Mouse (Mus musculus): ENCODE measurements around the gene Bivm. TPM values are rescaled to one million over a fixed set of nuclear protein-coding genes. Genes with fewer than 3 reads are reported as not detected.
A peak's percentile ranks its signal among the peaks of the same experiment; 100 is the strongest.

The Bivm gene
- polyA plus RNA-seq, 1 experiment from 2014 or later, result 28.9 TPM

- H3K4me3 ChIP-seq (replicated peaks), result no peak overlapping the region
- H3K4me2 ChIP-seq, result no peak overlapping the region
- H3K27me3 ChIP-seq (replicated peaks), result no peaks in the 10 kb centered on the region
- H3K36me3 ChIP-seq, result peaks cover 50% of the 10 kb centered on the region
- WGBS, result 84% methylated on average over 4 of the region's 4 CpGs
- H3K4me1 ChIP-seq, result no peaks in the 10 kb centered on the region
- H3K9me3 ChIP-seq (replicated peaks), result no peaks in the 10 kb centered on the region
- ATAC-seq (ENCODE audit: low FRiP score), result no peak
- no peak overlapping the region for H3K9ac ChIP-seq (replicated peaks)
- no peak overlapping the region for H3K27ac ChIP-seq (replicated peaks)
These were observed 21.5 kb downstream of the Bivm start for GRCm38 (mm10) chr1:44140232-44140631.

DNA sequence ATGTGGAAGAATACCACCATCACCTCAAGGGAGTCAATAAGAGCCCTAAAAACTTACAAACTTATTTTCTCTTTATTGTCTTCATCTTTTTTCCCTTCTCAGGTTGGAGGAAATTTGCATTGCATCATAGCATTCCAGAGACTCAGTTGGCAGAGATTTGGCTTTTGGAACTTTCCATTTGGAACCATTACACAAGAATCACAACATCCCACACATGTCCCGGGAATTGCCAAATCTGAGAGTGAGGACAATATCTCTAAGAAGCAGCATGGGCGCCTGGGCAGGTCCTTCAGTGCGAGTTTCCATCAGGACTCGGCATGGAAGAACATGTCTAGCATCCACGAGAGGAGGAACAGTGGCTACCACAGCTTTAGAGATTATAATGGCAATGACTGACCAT is 24.0 kb downstream of the Bivm start:
- 91% methylated on average over 5 of the region's 5 CpGs for WGBS
- ATAC-seq (ENCODE audit: low FRiP score), result no peak
- H3K4me3 ChIP-seq (replicated peaks), result no peak overlapping the region
- H3K27me3 ChIP-seq (replicated peaks), result no peaks in the 10 kb centered on the region
- no peaks in the 10 kb centered on the region for H3K9me3 ChIP-seq (replicated peaks)
- H3K27ac ChIP-seq (replicated peaks), result no peak overlapping the region
- H3K4me1 ChIP-seq, result peaks cover 6% of the 10 kb centered on the region; the same call in 1 of the 2 replicates
- no peak overlapping the region for H3K4me2 ChIP-seq
- no peak overlapping the region for H3K9ac ChIP-seq (replicated peaks)
- peaks cover 42% of the 10 kb centered on the region for H3K36me3 ChIP-seq

GRCm38 (mm10) chr1:44147563-44148381 is 29.0 kb downstream of the Bivm start, which contains the start of gene Ercc5:
Ercc5 (plus strand) TSS chr1:44147744.
- Histone ChIP-seq H3K4me2 (peak within 1 kb of the TSS; percentile 73), H3K9ac (replicated peaks) (peak within 1 kb of the TSS; percentile 87), H3K4me1 (peaks cover 14% of the 10 kb centered on the region), H3K36me3 (peaks cover 13% of the 10 kb centered on the region), H3K27me3 (replicated peaks) (no peaks in the 10 kb centered on the region), H3K4me3 (replicated peaks) (peak within 1 kb of the TSS; percentile 78), H3K27ac (replicated peaks) (peak within 1 kb of the TSS; percentile 97), H3K9me3 (replicated peaks) (no peaks in the 10 kb centered on the region)
- under 1% methylated on average over 66 of the region's 66 CpGs for WGBS
- ATAC-seq (ENCODE audit: low FRiP score), result peak; percentile 98

DNA sequence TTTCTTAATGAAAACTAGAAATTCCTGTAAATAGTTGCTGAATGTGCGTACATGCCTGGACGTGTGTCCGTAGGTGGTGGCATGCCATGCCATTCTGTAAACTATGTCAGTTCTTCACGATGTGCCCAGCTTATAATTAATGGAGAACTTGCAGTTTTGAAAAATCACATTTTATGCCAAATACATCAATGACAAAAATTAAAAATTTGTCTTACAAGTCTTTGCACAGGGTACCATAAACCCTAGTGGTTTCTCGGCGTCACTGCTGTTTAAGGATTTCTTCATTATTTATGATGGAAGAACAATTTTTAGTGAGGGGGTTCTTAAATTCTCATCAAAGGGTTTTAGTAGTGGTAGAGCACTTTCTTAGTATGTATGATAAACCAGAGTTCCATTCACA is 29.9 kb downstream of the Bivm start:
- ATAC-seq (ENCODE audit: low FRiP score), result no peak
- Histone ChIP-seq H3K27ac (replicated peaks) (peak overlapping the region; percentile 97; the same call in 1 of the 2 replicates), H3K4me2 (peak overlapping the region; percentile 73), H3K36me3 (peaks cover 4% of the 10 kb centered on the region), H3K4me1 (peaks cover 14% of the 10 kb centered on the region), H3K9me3 (replicated peaks) (no peaks in the 10 kb centered on the region), H3K27me3 (replicated peaks) (no peaks in the 10 kb centered on the region), H3K4me3 (replicated peaks) (peak overlapping the region; percentile 78), H3K9ac (replicated peaks) (peak overlapping the region; percentile 87)
- WGBS, result 20% methylated on average over 6 of the region's 6 CpGs

- peaks cover 30% of the 10 kb centered on the region for H3K36me3 ChIP-seq
- H3K9me3 ChIP-seq (replicated peaks), result no peaks in the 10 kb centered on the region
- H3K27ac ChIP-seq (replicated peaks), result no peak overlapping the region
- no peak overlapping the region for H3K9ac ChIP-seq (replicated peaks)
- no peak for ATAC-seq (ENCODE audit: low FRiP score)
- 96% methylated on average over 4 of the region's 4 CpGs for WGBS
- no peaks in the 10 kb centered on the region; the same call in 1 of the 2 replicates for H3K4me1 ChIP-seq
- H3K4me3 ChIP-seq (replicated peaks), result no peak overlapping the region
- no peak overlapping the region for H3K4me2 ChIP-seq
- H3K27me3 ChIP-seq (replicated peaks), result no peaks in the 10 kb centered on the region
These were observed 36.5 kb downstream of the Bivm start for GRCm38 (mm10) chr1:44155287-44155686.

- Histone ChIP-seq H3K27ac (replicated peaks) (no peak overlapping the region), H3K9me3 (replicated peaks) (no peaks in the 10 kb centered on the region), H3K4me2 (no peak overlapping the region), H3K36me3 (peaks cover 53% of the 10 kb centered on the region), H3K4me3 (replicated peaks) (no peak overlapping the region), H3K9ac (replicated peaks) (no peak overlapping the region), H3K27me3 (replicated peaks) (no peaks in the 10 kb centered on the region), H3K4me1 (no peaks in the 10 kb centered on the region)
- WGBS, result 87% methylated on average over 6 of the region's 6 CpGs
- no peak for ATAC-seq (ENCODE audit: low FRiP score)
These were observed 39.6 kb downstream of the Bivm start for GRCm38 (mm10) chr1:44158317-44158716.

DNA sequence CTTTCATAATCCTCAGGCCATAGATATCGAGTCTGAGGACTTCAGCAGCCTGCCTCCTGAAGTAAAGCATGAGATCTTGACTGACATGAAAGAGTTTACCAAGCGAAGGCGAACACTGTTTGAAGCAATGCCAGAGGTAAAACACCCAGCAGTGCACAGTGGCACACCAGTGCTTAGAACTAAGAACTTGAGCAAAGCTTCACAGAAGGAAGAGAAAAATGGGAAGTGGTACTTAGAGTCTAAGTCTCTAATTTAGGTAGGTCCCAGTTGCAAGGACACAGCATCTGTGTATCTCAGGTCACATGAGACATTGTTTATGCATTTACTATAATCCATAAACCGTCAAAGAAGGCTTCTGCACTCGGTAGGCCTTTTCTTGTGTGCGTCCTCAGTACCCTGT is 43.1 kb downstream of the Bivm start:
- ATAC-seq (ENCODE audit: low FRiP score), result no peak
- Histone ChIP-seq H3K27ac (replicated peaks) (no peak overlapping the region), H3K9me3 (replicated peaks) (no peaks in the 10 kb centered on the region), H3K4me1 (no peaks in the 10 kb centered on the region), H3K4me2 (no peak overlapping the region), H3K27me3 (replicated peaks) (no peaks in the 10 kb centered on the region), H3K36me3 (peaks cover 74% of the 10 kb centered on the region), H3K9ac (replicated peaks) (no peak overlapping the region), H3K4me3 (replicated peaks) (no peak overlapping the region)
- WGBS, result 96% methylated on average over 6 of the region's 6 CpGs

GRCm38 (mm10) chr1:44162389-44162788 is 43.6 kb downstream of the Bivm start:
- H3K9ac ChIP-seq (replicated peaks), result no peak overlapping the region
- H3K27ac ChIP-seq (replicated peaks), result no peak overlapping the region
- no peak overlapping the region for H3K4me2 ChIP-seq
- H3K9me3 ChIP-seq (replicated peaks), result no peaks in the 10 kb centered on the region
- H3K4me3 ChIP-seq (replicated peaks), result no peak overlapping the region
- H3K36me3 ChIP-seq, result peaks cover 79% of the 10 kb centered on the region
- H3K4me1 ChIP-seq, result no peaks in the 10 kb centered on the region
- no peaks in the 10 kb centered on the region for H3K27me3 ChIP-seq (replicated peaks)
- 95% methylated on average over 5 of the region's 5 CpGs for WGBS
- no peak for ATAC-seq (ENCODE audit: low FRiP score)

GRCm38 (mm10) chr1:44167859-44168383 is 49.2 kb downstream of the Bivm start:
- H3K9ac ChIP-seq (replicated peaks), result no peak overlapping the region
- no peak overlapping the region for H3K4me2 ChIP-seq
- H3K36me3 ChIP-seq, result peaks cover 69% of the 10 kb centered on the region
- no peaks in the 10 kb centered on the region for H3K4me1 ChIP-seq
- no peak for ATAC-seq (ENCODE audit: low FRiP score)
- no peak overlapping the region for H3K4me3 ChIP-seq (replicated peaks)
- H3K9me3 ChIP-seq (replicated peaks), result 0 out of 2 replicates have a peak, but pooled peaks cover 4% of the 10 kb centered on the region
- H3K27me3 ChIP-seq (replicated peaks), result no peaks in the 10 kb centered on the region
- H3K27ac ChIP-seq (replicated peaks), result no peak overlapping the region
- 98% methylated on average over 3 of the region's 3 CpGs for WGBS

GRCm38 (mm10) chr1:44172656-44173055 is 53.9 kb downstream of the Bivm start:
- Histone ChIP-seq H3K27me3 (replicated peaks) (no peaks in the 10 kb centered on the region), H3K9ac (replicated peaks) (no peak overlapping the region), H3K4me3 (replicated peaks) (no peak overlapping the region), H3K4me1 (no peaks in the 10 kb centered on the region), H3K27ac (replicated peaks) (no peak overlapping the region), H3K36me3 (peaks cover 79% of the 10 kb centered on the region), H3K9me3 (replicated peaks) (0 out of 2 replicates have a peak, but pooled peaks cover 4% of the 10 kb centered on the region), H3K4me2 (no peak overlapping the region)
- ATAC-seq (ENCODE audit: low FRiP score), result no peak
- 93% methylated on average over 4 of the region's 4 CpGs for WGBS

GRCm38 (mm10) chr1:44173903-44174302 is 55.1 kb downstream of the Bivm start:
- WGBS, result 88% methylated on average over 8 of the region's 8 CpGs
- H3K9me3 ChIP-seq (replicated peaks), result 0 out of 2 replicates have a peak, but pooled peaks cover 4% of the 10 kb centered on the region

GRCm38 (mm10) chr1:44178086-44178485 is 59.3 kb downstream of the Bivm start:
- no peaks in the 10 kb centered on the region for H3K4me1 ChIP-seq
- ATAC-seq (ENCODE audit: low FRiP score), result no peak
- H3K9me3 ChIP-seq (replicated peaks), result no peaks in the 10 kb centered on the region
- H3K4me2 ChIP-seq, result no peak overlapping the region
- no peak overlapping the region for H3K9ac ChIP-seq (replicated peaks)
- 96% methylated on average over 5 of the region's 5 CpGs for WGBS
- H3K27me3 ChIP-seq (replicated peaks), result no peaks in the 10 kb centered on the region
- H3K36me3 ChIP-seq, result peaks cover 72% of the 10 kb centered on the region
- no peak overlapping the region for H3K27ac ChIP-seq (replicated peaks)
- no peak overlapping the region for H3K4me3 ChIP-seq (replicated peaks)

More at GRCm38 (mm10) chr1:44173903-44174302, 55.1 kb downstream of the Bivm start:
- H3K4me3 ChIP-seq (replicated peaks), result no peak overlapping the region
- H3K36me3 ChIP-seq, result peaks cover 73% of the 10 kb centered on the region
- H3K27me3 ChIP-seq (replicated peaks), result no peaks in the 10 kb centered on the region
- no peak overlapping the region for H3K9ac ChIP-seq (replicated peaks)
- no peak overlapping the region for H3K4me2 ChIP-seq
- H3K27ac ChIP-seq (replicated peaks), result no peak overlapping the region
- no peaks in the 10 kb centered on the region for H3K4me1 ChIP-seq
- ATAC-seq (ENCODE audit: low FRiP score), result no peak
